20 mouse cellular contexts compared by ENCODE assay signal in the genomic region with DNA sequence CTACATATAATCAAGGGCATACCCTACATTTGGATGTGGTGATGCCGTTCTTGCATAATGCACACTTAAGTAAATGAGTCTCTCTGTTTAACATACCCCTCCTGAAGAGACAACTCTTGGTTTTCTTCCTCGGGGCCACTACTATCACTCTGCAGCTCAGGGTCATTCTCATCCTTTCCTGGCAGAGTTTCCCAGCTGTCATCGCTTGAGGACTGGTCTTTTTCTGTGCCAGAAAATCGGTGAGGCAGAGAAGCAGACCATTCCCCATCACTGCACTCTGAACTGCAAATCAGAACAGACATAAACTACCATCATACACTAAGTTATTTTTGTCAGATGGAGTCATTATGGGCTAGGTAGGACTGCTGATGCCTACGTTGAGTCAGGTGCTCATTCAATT. TPM values are rescaled to one million over a fixed set of nuclear protein-coding genes. Genes with fewer than 3 reads are reported as not detected.
DNase-seq lines count a peak whose midpoint lies in the region; TF ChIP-seq lines count a peak whose summit lies in the region.
"Had no signal": no experiment of that assay in that cellular context is flagged by ENCODE, and none has a peak within 500 bp of the region (broad histone marks: within the 10 kb centered on the region; RNA-seq: fewer than 3 reads in every experiment).

No protein-coding gene starts in this region.

- intact Hi-C loops in left cerebral cortex, postnatal 4 days (cut with DNase I): no loop called here
- intact Hi-C loops in left cerebral cortex, postnatal 25 days (cut with DNase I): no loop called here

- no peak for TF ChIP-seq POLR2A in cerebellum, adult 2 months (IDR thresholded peaks at IDR 0.05; ENCODE audit: borderline replicate concordance, insufficient read depth, low read length)

- no peak overlapping the region for H3K4me3 ChIP-seq in cerebellum, adult 2 months (replicated peaks; ENCODE audit: insufficient read depth, low read depth, low read length)
- H3K4me3 ChIP-seq: embryonic facial prominence, embryonic 12.5 days; embryonic facial prominence, embryonic 15.5 days; gastrocnemius, adult 2 months; heart, embryonic 13.5 days; hindbrain, embryonic 15.5 days; intestine, embryonic 15.5 days had no signal

- no peaks in the 10 kb centered on the region for H3K27me3 ChIP-seq in cerebellum, adult 2 months (ENCODE audit: control insufficient read depth, insufficient read depth, low read length)
- H3K27me3 ChIP-seq: embryonic facial prominence, embryonic 12.5 days; embryonic facial prominence, embryonic 15.5 days; heart, embryonic 13.5 days; hindbrain, embryonic 15.5 days; intestine, embryonic 15.5 days had no signal

- no peak for TF ChIP-seq CTCF in cerebellum, adult 2 months (IDR thresholded peaks at IDR 0.05; ENCODE audit: borderline replicate concordance, insufficient read depth, low read depth, low read length)

- peak; percentile 12 for DNase-seq in adrenal gland, adult 2 months
- DNase-seq in adrenal gland, postnatal 25 days: no peak
- peak; percentile 37 to 52 for DNase-seq in cerebellum, postnatal 14 days
- DNase-seq in cerebellum, adult 2 months: no peak
- DNase-seq in left cerebral cortex, postnatal 4 days: peak; percentile 18
- DNase-seq in left cerebral cortex, postnatal 25 days (ENCODE audit: low spot score in 2 of 2): no peak
- DNase-seq: adrenal gland, postnatal 14 days; cerebellum, adult 9-11 months; forebrain, postnatal 0 days; gastrocnemius, adult 2 months; gastrocnemius, postnatal 14 days; heart, adult 18-20 months; heart, postnatal 14 days; heart, postnatal 4 days; kidney, adult 11 months had no signal

- H3K27ac ChIP-seq in cerebellum, adult 2 months (ENCODE audit: insufficient read depth, low read length): no peak overlapping the region
- H3K27ac ChIP-seq: embryonic facial prominence, embryonic 12.5 days; embryonic facial prominence, embryonic 15.5 days; gastrocnemius, adult 2 months; heart, embryonic 13.5 days; hindbrain, embryonic 15.5 days; intestine, embryonic 15.5 days had no signal

- peaks cover 3% of the 10 kb centered on the region; the same call in 1 of the 2 replicates for H3K4me1 ChIP-seq in cerebellum, adult 2 months (ENCODE audit: control insufficient read depth, insufficient read depth, low read length)
- H3K4me1 ChIP-seq: embryonic facial prominence, embryonic 12.5 days; embryonic facial prominence, embryonic 15.5 days; hindbrain, embryonic 15.5 days; intestine, embryonic 15.5 days had no signal

- WGBS in cerebellum, adult 2 months: 22% methylated on average over 5 of the region's 5 CpGs

RNA-seq across cellular contexts. Expression of a gene that starts 34.1 kb away (rescaled TPM):
- total RNA-seq in adrenal gland, adult 2 months (2021): 10 to 100 TPM; 66.3 to 81.0 TPM
- polyA plus RNA-seq in adrenal gland, adult 2 months (2012; rRNA removed): 9.7 and 13.5 TPM in 2 replicates
- 68.3 and 81.4 TPM in 2 replicates for total RNA-seq in adrenal gland, postnatal 25 days (2021)
- 150 and 160 TPM in 2 replicates for polyA plus RNA-seq in cerebellum, adult 2 months (2012; rRNA removed)
- 100 to 1,000 TPM; 296 to 298 TPM for total RNA-seq in left cerebral cortex, postnatal 4 days (2021)
- 100 to 1,000 TPM; 434 to 438 TPM for total RNA-seq in left cerebral cortex, postnatal 25 days (2021)

Comparison
In these comparisons a context has a peak if more than half of its experiments do, and no peak if none do; other contexts are left out.
1. DNase-seq: peak in adrenal gland, adult 2 months (single experiment), cerebellum, postnatal 14 days (2 of 2) and left cerebral cortex, postnatal 4 days (single experiment); none in adrenal gland, postnatal 25 days (single experiment), cerebellum, adult 2 months (0 of 2) and left cerebral cortex, postnatal 25 days (0 of 2).